Mouse (Mus musculus) cerebellum, adult 18-20 months (tissue): ENCODE measurements around the gene Gm3298.
"Not testable (repeated sequence)": the region's sequence is repeated elsewhere in the genome, so short reads cannot be mapped to it uniquely, and the experiment has no call there.

Experiments
- DNase-seq, 2 experiments: peaks; one replicate each; pipeline ENCODE4 v3.0.0; 2021

Gm3298 gene

DNA sequence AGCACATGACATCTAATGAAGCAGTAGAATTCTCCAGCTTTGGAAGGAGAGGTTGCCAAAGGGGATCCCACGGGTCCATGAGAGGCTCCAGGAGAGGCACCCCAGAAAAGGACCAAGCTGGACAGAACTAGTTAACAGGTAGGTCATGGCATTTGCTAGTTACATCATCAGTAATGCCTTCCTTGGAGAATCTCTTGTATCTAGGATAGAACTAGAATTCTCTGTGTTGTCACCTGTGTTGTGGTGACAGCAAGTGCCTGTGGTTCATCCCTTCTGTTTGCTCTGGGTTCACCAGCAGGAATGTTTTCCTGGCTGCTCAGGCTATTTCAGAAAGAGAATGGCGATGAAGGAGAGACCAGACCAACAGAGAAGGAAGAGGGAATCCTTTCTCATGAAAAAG is at the start of gene Gm3298:
Gm3298 (plus strand) TSS at position 301 of the 400 bp plus-strand sequence.
- not testable (repeated sequence) for DNase-seq

DNA sequence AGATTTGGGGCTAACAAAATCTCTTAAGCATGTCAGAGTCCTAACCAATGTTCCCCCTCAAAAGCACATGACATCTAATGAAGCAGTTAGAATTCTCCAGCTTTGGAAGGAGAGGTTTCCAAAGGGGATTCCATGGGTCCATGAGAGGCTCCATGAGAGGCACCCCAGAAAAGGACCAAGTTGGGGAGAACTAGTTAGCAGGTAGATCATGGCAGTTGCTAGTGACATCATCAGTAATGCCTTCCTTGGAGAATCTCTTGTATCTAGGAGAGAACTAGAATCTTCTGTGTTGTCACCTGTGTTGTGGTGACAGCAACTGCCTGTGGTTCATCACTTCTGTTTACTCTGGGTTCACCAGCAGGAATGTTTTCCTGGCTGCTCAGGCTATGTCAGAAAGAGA is 32.1 kb upstream of the Gm3298 start, which contains the start of gene Gm8297:
Gm8297 (plus strand) TSS at position 301 of the 400 bp plus-strand sequence.
- not testable (repeated sequence) for DNase-seq

GRCm38 (mm10) chr14:5050329-5050728 is 34.6 kb downstream of the Gm3298 start, which contains the start of gene 4930555G01Rik:
4930555G01Rik (plus strand) TSS chr14:5050629.
- not testable (repeated sequence) for DNase-seq
